Mouse (Mus musculus): ENCODE measurements around the gene Dhx38.

- no peak for TF ChIP-seq CTCF (IDR thresholded peaks at IDR 0.05; ENCODE audit: control insufficient read depth, insufficient read depth, low read length)
- no peak for TF ChIP-seq POLR2A (IDR thresholded peaks at IDR 0.05; ENCODE audit: borderline replicate concordance, control insufficient read depth, low read depth, low read length)
Observed at GRCm38 (mm10) chr8:109609153-109609502, 43.5 kb upstream of the Dhx38 start.
